ENCODE assay signal across 18 mouse cellular contexts in genomic region chr12:70645407-70645806, GRCm38 (mm10).
DNase-seq lines count a peak whose midpoint lies in the region; ATAC-seq and TF ChIP-seq lines count a peak whose summit lies in the region.
"Had no signal": no experiment of that assay in that cellular context is flagged by ENCODE, and none has a peak within 500 bp of the region (broad histone marks: within the 10 kb centered on the region; RNA-seq: fewer than 3 reads in every experiment).

No protein-coding gene starts in this region.

- H3K9ac ChIP-seq in kidney, embryonic 16.5 days (replicated peaks; ENCODE audit: low read length), result no peak overlapping the region
- H3K9ac ChIP-seq in midbrain, postnatal 0 days (replicated peaks; ENCODE audit: low read length, poor library complexity, severe bottlenecking), result no peak overlapping the region
- no peak overlapping the region for H3K9ac ChIP-seq in midbrain, embryonic 16.5 days (ENCODE audit: low read depth, low read length)
- H3K9ac ChIP-seq in embryonic facial prominence, embryonic 15.5 days, result no peak overlapping the region
- H3K9ac ChIP-seq: forebrain, postnatal 0 days; intestine, embryonic 15.5 days had no signal

- H3K4me1 ChIP-seq in heart, embryonic 10.5 days, result peaks cover 30% of the 10 kb centered on the region
- no peaks in the 10 kb centered on the region for H3K4me1 ChIP-seq in kidney, embryonic 16.5 days (ENCODE audit: insufficient read depth, low read length)
- no peaks in the 10 kb centered on the region for H3K4me1 ChIP-seq in midbrain, postnatal 0 days (ENCODE audit: insufficient read depth, low read length)
- no peaks in the 10 kb centered on the region for H3K4me1 ChIP-seq in midbrain, embryonic 16.5 days (ENCODE audit: control insufficient read depth, insufficient read depth, low read length)
- H3K4me1 ChIP-seq in embryonic facial prominence, embryonic 15.5 days, result peaks cover 12% of the 10 kb centered on the region; the same call in 1 of the 2 replicates
- H3K4me1 ChIP-seq: intestine, embryonic 15.5 days had no signal

- WGBS in heart, embryonic 10.5 days, result 73% methylated on average over 3 of the region's 3 CpGs
- 80% methylated on average over 3 of the region's 3 CpGs for WGBS in kidney, embryonic 16.5 days
- 80% methylated on average over 3 of the region's 3 CpGs for WGBS in midbrain, postnatal 0 days
- WGBS in midbrain, embryonic 16.5 days, result 79% methylated on average over 3 of the region's 3 CpGs
- 71% methylated on average over 3 of the region's 3 CpGs for WGBS in embryonic facial prominence, embryonic 15.5 days

- no peak overlapping the region for H3K4me3 ChIP-seq in heart, embryonic 10.5 days
- no peak overlapping the region for H3K4me3 ChIP-seq in kidney, embryonic 16.5 days (ENCODE audit: low read length)
- H3K4me3 ChIP-seq in midbrain, postnatal 0 days (ENCODE audit: low read depth, low read length), result no peak overlapping the region
- no peak overlapping the region for H3K4me3 ChIP-seq in midbrain, embryonic 16.5 days (ENCODE audit: low read depth, low read length)
- H3K4me3 ChIP-seq in embryonic facial prominence, embryonic 15.5 days (replicated peaks), result no peak overlapping the region
- H3K4me3 ChIP-seq: intestine, embryonic 15.5 days had no signal

- H3K4me2 ChIP-seq in kidney, embryonic 16.5 days (replicated peaks; ENCODE audit: low read depth, low read length), result no peak overlapping the region
- H3K4me2 ChIP-seq in midbrain, postnatal 0 days (ENCODE audit: low read depth, low read length, poor library complexity, severe bottlenecking), result no peak overlapping the region
- H3K4me2 ChIP-seq in midbrain, embryonic 16.5 days (ENCODE audit: low read length), result no peak overlapping the region
- no peak overlapping the region for H3K4me2 ChIP-seq in embryonic facial prominence, embryonic 15.5 days (replicated peaks)
- H3K4me2 ChIP-seq: intestine, embryonic 15.5 days had no signal

- no peaks in the 10 kb centered on the region for H3K36me3 ChIP-seq in heart, embryonic 10.5 days
- no peaks in the 10 kb centered on the region for H3K36me3 ChIP-seq in kidney, embryonic 16.5 days (ENCODE audit: insufficient read depth, low read length)
- no peaks in the 10 kb centered on the region for H3K36me3 ChIP-seq in midbrain, postnatal 0 days (ENCODE audit: insufficient read depth, low read length)
- H3K36me3 ChIP-seq in midbrain, embryonic 16.5 days (ENCODE audit: control insufficient read depth, insufficient read depth, low read length), result no peaks in the 10 kb centered on the region
- no peaks in the 10 kb centered on the region for H3K36me3 ChIP-seq in embryonic facial prominence, embryonic 15.5 days
- H3K36me3 ChIP-seq: intestine, embryonic 15.5 days had no signal

- DNase-seq in heart, embryonic 10.5 days (ENCODE audit: low spot score), result peak; percentile 30
- DNase-seq in heart, adult 11 months, result no peak
- no peak for DNase-seq in kidney, postnatal 25 days
- DNase-seq in midbrain, postnatal 0 days (ENCODE audit: low spot score), result no peak
- DNase-seq: adrenal gland, postnatal 14 days; cerebellum, adult 11-12 months; cerebellum, adult 9-10 months; cerebellum, postnatal 25 days; forebrain, postnatal 0 days; gastrocnemius, postnatal 14 days had no signal

- ATAC-seq in kidney, embryonic 16.5 days (ENCODE audit: low FRiP score, low TSS enrichment), result peak; percentile 57; the same call in 1 of the 2 replicates
- ATAC-seq in midbrain, postnatal 0 days (ENCODE audit: low FRiP score), result 0 out of 2 replicates have a peak, but pooled peaks have one; percentile 27
- ATAC-seq in midbrain, embryonic 16.5 days, result no peak
- ATAC-seq in embryonic facial prominence, embryonic 15.5 days (ENCODE audit: insufficient number of reproducible peaks, low FRiP score, low TSS enrichment, low read depth), result peak; percentile 65; the same call in 1 of the 2 replicates
- ATAC-seq: activated CD4-positive, CD25-positive, alpha-beta regulatory T cell, adult 4 months; forebrain, postnatal 0 days; hindbrain, postnatal 0 days; intestine, embryonic 15.5 days; Patski had no signal

- no peaks in the 10 kb centered on the region for H3K9me3 ChIP-seq in heart, embryonic 10.5 days
- no peaks in the 10 kb centered on the region for H3K9me3 ChIP-seq in kidney, embryonic 16.5 days (ENCODE audit: low read length)
- no peaks in the 10 kb centered on the region for H3K9me3 ChIP-seq in midbrain, postnatal 0 days (ENCODE audit: low read length)
- H3K9me3 ChIP-seq in midbrain, embryonic 16.5 days (replicated peaks; ENCODE audit: control insufficient read depth, low read length, poor library complexity, severe bottlenecking), result no peaks in the 10 kb centered on the region
- H3K9me3 ChIP-seq in embryonic facial prominence, embryonic 15.5 days (replicated peaks), result no peaks in the 10 kb centered on the region
- H3K9me3 ChIP-seq: intestine, embryonic 15.5 days had no signal

- H3K27ac ChIP-seq in heart, embryonic 10.5 days, result no peak overlapping the region
- no peak overlapping the region for H3K27ac ChIP-seq in kidney, embryonic 16.5 days (ENCODE audit: low read length)
- no peak overlapping the region for H3K27ac ChIP-seq in midbrain, postnatal 0 days (ENCODE audit: low read depth, low read length)
- no peak overlapping the region for H3K27ac ChIP-seq in midbrain, embryonic 16.5 days (ENCODE audit: low read length)
- no peak overlapping the region for H3K27ac ChIP-seq in embryonic facial prominence, embryonic 15.5 days (replicated peaks)
- H3K27ac ChIP-seq: hindbrain, postnatal 0 days; intestine, embryonic 15.5 days had no signal

- TF ChIP-seq CTCF in midbrain, postnatal 0 days (IDR thresholded peaks at IDR 0.05), result no peak

- no peaks in the 10 kb centered on the region for H3K27me3 ChIP-seq in heart, embryonic 10.5 days (ENCODE audit: insufficient read depth, poor library complexity, severe bottlenecking)
- no peaks in the 10 kb centered on the region for H3K27me3 ChIP-seq in kidney, embryonic 16.5 days (ENCODE audit: insufficient read depth, low read length)
- H3K27me3 ChIP-seq in midbrain, postnatal 0 days (ENCODE audit: insufficient read depth, low read length), result no peaks in the 10 kb centered on the region
- H3K27me3 ChIP-seq in midbrain, embryonic 16.5 days (ENCODE audit: control insufficient read depth, insufficient read depth, low read depth, low read length), result no peaks in the 10 kb centered on the region
- no peaks in the 10 kb centered on the region for H3K27me3 ChIP-seq in embryonic facial prominence, embryonic 15.5 days
- H3K27me3 ChIP-seq: CH12.LX; intestine, embryonic 15.5 days; Patski had no signal
